Mouse (Mus musculus) adrenal gland, adult 8-10 months (tissue): ENCODE data around the gene Hivep2. TPM values are rescaled to one million over a fixed set of nuclear protein-coding genes. Genes with fewer than 3 reads are reported as not detected.

Experiments used
- DNase-seq: peaks from one replicate; pipeline ENCODE4 v3.0.0; 2022
- total RNA-seq, 4 experiments: library from RNA; stranded (reverse); gene quantifications; 2 replicates each; pipeline ENCODE4 v1.2.4; 2022

Hivep2 gene
- total RNA-seq, 4 experiments from 2014 or later = 27.5 to 43.1 (median 38.7) TPM

- no peak for DNase-seq
These were observed 119.4 kb downstream of the Hivep2 start for GRCm38 (mm10) chr10:14085241-14085659.

GRCm38 (mm10) chr10:14085882-14086515 lies 120.1 kb downstream of the Hivep2 start:
- no peak for DNase-seq

GRCm38 (mm10) chr10:14087316-14087715 lies 121.4 kb downstream of the Hivep2 start:
- DNase-seq = no peak

- DNase-seq = no peak
These were observed 123.6 kb downstream of the Hivep2 start for GRCm38 (mm10) chr10:14089488-14089887.

DNA sequence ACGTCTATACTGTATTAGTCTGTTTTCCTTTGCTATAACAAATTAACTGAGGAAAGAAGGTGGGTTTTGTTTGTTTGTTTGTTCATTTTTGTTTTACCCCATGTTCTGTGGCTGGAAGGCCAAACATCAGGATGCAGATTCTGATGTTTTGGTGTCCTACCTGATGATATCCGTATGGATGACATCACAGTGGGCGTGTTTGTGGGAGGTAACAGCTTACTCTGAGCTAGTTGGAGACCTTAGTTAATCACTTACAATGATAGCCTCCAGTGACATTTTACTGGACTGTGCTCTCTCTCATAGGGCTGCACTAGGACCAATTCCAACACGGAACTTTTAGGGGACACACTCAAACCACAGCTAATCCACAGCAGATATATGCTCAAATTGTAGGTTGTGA lies 128.2 kb downstream of the Hivep2 start:
- no peak for DNase-seq

DNA sequence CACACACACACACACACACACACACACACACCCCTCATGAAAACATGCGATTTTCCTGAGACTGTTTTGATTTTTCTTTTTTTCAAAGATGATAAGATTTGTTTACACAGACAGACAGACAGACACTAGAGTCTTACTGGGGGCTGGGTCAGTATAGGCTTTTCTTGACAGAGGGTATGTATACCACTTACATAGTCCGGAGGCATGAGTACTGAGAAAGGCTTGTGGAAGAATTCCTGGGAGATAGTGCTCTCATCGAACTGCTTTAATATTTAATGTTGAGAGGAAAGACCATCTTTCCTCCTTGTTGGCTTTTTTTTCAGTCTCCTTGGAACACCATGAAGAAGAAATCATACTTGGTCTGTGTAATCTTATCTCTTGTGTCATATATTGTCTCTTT lies 130.2 kb downstream of the Hivep2 start:
- DNase-seq = no peak

DNA sequence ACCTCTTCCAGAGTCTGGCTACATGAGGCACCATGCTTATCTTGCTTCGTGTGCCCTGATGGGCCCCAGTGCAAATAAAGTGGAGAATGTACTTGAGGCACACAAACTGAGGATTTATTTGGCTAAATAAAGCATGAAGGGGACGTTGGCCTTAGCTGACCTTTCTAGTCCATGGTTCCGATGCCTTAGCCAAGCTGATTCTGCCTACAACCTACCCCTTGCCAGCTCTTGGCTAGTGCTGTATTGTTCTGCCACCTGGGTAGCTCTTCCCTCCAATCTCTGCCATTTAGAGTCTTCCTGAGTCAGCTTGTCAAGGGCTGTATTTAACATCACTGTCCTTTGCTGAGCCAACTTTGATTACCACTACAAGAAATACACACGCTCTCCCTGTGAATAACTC lies 133.3 kb downstream of the Hivep2 start:
- no peak for DNase-seq

- no peak for DNase-seq
These were observed 134.2 kb downstream of the Hivep2 start for GRCm38 (mm10) chr10:14100041-14100440.

- DNase-seq = no peak
These were observed 135.0 kb downstream of the Hivep2 start for GRCm38 (mm10) chr10:14100847-14101246.

- no peak for DNase-seq
These were observed 136.1 kb downstream of the Hivep2 start for GRCm38 (mm10) chr10:14101966-14102365.

GRCm38 (mm10) chr10:14107980-14108671 lies 142.3 kb downstream of the Hivep2 start:
- no peak for DNase-seq

- DNase-seq = no peak
These were observed 150.0 kb downstream of the Hivep2 start for GRCm38 (mm10) chr10:14115846-14116245.

DNA sequence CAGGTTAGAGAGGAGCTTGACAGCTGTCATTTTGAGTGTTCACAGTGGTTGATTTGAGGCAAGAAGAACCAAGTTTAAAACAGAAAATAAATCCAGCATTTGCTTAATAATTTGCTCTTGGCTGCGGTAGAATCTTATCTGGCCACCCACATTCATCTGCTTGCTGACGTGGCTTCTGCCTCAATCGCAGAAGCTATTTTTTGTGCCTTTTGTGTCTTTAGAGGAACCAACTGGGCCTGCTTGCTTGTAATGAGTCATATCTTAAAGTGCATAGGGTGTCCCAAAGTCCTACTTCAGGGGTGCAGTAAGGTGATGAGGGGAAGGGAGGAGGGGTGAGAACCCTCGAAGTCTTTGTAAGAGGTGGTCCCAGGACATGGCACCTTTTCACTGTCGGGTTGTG lies 151.1 kb downstream of the Hivep2 start:
- no peak for DNase-seq

GRCm38 (mm10) chr10:14119201-14119600 lies 153.3 kb downstream of the Hivep2 start:
- DNase-seq = no peak

DNA sequence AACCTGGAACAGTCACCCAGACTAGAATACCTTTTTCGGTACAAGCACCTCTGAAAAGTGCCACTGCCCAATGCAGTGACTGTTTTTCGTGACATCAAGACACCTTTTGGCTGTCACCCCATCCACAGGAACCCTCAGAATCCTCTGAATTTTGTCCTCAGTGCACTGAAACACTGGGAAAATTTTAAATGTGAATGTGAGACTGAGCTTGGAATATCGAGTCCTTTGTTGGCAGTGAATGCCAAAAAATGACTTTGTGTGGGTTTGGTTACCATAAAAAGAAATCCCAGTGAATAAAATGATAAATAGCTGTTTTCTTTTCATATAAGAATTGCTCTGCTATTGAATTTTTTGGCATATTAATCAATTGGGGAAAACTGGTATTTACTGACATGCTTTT lies 154.6 kb downstream of the Hivep2 start:
- no peak for DNase-seq

DNA sequence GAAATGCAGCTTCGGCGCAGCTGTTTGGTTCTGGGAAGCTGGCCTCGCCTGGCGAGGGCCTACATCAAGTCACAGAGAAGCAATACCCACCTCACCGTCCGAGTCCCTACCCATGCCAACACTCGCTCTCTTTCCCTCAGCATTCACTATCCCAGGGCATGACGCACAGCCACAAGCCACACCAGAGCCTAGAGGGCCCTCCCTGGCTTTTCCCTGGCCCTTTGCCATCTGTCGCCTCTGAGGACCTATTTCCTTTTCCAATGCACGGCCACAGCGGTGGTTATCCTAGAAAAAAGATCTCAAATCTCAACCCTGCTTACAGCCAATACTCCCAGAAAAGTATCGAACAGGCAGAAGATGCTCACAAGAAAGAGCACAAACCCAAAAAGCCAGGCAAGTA lies 162.0 kb downstream of the Hivep2 start:
- no peak for DNase-seq

GRCm38 (mm10) chr10:14130270-14130669 lies 164.4 kb downstream of the Hivep2 start:
- DNase-seq = no peak

- DNase-seq = no peak
These were observed 165.4 kb downstream of the Hivep2 start for GRCm38 (mm10) chr10:14131307-14131706.

DNA sequence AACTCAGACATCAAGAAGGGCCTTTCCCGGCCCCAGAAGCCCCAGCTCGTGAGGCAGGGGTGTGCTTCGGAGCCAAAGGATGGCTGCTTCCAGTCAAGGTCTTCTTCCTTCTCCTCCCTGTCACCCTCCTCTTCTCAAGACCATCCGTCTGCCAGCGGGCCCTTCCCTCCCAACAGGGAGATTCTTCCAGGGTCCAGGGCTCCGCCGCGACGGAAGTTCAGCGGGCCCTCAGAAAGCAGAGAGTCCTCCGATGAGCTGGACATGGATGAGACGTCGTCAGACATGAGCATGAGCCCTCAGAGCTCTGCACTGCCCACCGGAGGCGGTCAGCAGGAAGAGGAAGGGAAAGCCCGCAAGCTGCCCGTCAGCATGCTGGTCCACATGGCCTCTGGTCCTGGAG lies 166.2 kb downstream of the Hivep2 start:
- DNase-seq = no peak

DNA sequence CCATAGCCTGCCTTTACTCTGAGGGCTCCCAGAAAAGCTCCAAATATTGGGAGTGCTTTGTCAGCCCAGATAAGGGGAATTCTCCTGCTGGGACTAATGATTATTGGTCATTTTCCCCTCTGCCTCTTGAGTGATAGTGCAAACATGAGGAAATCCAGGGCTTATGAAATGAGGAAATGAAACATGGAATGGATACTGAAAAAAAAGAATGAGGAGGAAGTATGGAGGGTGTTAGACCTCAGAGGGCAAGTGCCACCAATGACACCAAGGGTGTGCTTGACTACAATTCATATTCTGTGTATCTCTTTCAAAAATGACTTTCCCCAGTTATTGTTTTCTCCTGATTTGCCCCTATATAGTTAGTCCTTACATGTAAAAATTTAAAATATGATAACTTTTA lies 167.1 kb downstream of the Hivep2 start:
- DNase-seq = no peak

DNA sequence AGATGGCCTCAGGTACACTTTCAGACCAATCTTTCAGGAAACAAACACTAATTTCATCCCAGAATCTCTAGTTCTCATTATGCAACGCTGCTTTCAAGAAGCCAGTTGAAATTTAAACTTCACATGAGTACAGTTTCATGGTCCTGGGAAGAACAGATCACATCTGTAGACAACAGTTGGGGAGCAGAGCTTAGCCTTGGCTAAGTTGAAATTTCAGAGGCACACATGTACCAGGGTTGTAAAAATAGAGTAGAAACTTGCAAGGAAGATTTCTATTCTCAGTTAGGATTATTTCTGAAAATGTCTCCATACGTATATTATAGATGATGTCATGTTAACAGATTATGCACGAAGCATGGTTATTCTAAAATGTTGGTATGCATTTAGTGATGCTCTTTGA lies 172.8 kb downstream of the Hivep2 start:
- DNase-seq = no peak

- DNase-seq = no peak
These were observed 179.0 kb downstream of the Hivep2 start for GRCm38 (mm10) chr10:14144840-14145239.

DNA sequence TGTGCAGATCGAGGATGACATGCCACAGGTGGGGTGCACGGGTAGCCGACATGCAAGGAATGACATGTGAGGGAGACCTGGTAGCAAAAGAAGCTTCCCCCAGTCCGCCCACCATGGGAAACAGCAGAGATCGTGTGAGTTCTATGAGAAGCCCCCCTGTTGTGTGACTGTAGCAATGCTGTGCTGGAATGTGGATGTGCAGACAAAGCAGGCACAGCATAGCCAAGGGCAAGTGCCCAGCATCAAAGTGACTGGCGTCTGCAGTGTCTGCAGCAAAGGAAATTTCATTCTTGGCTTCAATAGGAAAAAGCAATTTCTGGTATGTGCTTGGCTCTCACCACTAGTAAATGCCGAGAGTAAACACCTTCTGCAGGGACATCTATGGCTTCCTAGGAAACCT lies 199.0 kb downstream of the Hivep2 start:
- no peak for DNase-seq

DNA sequence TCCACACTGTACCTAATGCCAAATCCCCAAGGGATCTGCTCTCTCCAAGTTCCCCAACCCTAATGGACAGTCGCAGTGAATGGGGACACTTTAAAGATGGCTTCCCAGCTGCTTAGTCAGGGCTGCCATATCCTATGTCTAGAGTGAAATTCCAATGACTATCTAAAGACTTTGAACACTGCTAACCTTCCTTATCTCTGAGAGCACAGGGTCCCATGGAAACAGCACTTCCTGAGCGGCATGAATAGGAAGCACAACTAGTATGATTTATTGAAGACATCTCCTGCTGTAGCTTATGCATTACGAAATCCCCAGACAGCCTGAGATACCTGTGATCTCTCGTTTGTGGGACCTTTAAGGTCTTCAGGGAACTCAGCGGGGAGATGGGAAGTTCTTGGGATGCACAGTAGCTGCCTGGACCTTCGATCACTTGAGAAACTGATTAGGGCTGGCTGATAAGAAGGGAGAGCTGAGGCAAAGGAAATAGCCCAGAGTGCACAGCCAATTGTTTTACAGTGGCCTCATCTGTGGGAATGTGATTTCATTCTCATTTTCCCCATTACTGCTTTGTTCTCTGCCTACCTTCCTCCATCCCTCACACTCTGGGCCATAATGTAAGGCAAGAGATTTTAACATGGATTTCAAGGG lies 202.4 kb downstream of the Hivep2 start:
- no peak for DNase-seq
